Mouse (Mus musculus) midbrain, embryonic 10.5 days (tissue): ENCODE measurements around the gene Fam189b. TPM values are rescaled to one million over a fixed set of nuclear protein-coding genes. Genes with fewer than 3 reads are reported as not detected.
"Not testable (repeated sequence)": the region's sequence is repeated elsewhere in the genome, so short reads cannot be mapped to it uniquely, and the experiment has no call there.

Experiments
- DNase-seq: peaks from one replicate; pipeline ENCODE4 v3.0.0-alpha.2; 2017; ENCODE audit warnings: low spot score
- H3K27ac ChIP-seq: fragments of 300-500 bp; sonication (generic); replicated peaks from 2 replicates; pipeline ENCODE4 v1.5.1; 2016; ENCODE audit warnings: mild to moderate bottlenecking
- H3K27me3 ChIP-seq: fragments of 300-500 bp; sonication (generic); 2 replicates; pipeline ENCODE4 v1.6.1; 2016; ENCODE audit warnings: low read depth, mild to moderate bottlenecking; ENCODE audit not compliant: poor library complexity, severe bottlenecking
- H3K36me3 ChIP-seq: fragments of 300-500 bp; sonication (generic); 2 replicates; pipeline ENCODE4 v1.6.1; 2016; ENCODE audit warnings: mild to moderate bottlenecking, moderate library complexity
- H3K4me1 ChIP-seq: fragments of 300-500 bp; sonication (generic); 2 replicates; pipeline ENCODE4 v1.6.1; 2016
- H3K4me3 ChIP-seq: fragments of 300-500 bp; sonication (generic); 2 replicates; pipeline ENCODE4 v1.5.1; 2016; ENCODE audit warnings: mild to moderate bottlenecking, moderate library complexity
- H3K9me3 ChIP-seq: fragments of 300-500 bp; sonication (generic); replicated peaks from 2 replicates; pipeline ENCODE4 v1.6.1; 2016; ENCODE audit warnings: mild to moderate bottlenecking
- WGBS: fragments of 180-500 bp; shearing (Covaris S2); methylation state at CpG from one replicate; pipeline ENCODE4 v1.1.7; 2016; 5-methylcytosine and 5-hydroxymethylcytosine counted together
- polyA plus RNA-seq: library from polyadenylated mRNA; unstranded; fragments of >200 nt; fragmentation: Nextera tagmentation; extraction: Ambion mirVana; gene quantifications from 2 replicates; pipeline ENCODE4 v1.2.1, GENCODE M21; 2016

The Fam189b gene
- polyA plus RNA-seq, 1 experiment from 2014 or later = 31.0 TPM

GRCm38 (mm10) chr3:89159211-89159610 lies 23.7 kb upstream of the Fam189b start:
- peak overlapping the region; percentile 82 for H3K4me3 ChIP-seq
- H3K4me1 ChIP-seq = peaks cover 34% of the 10 kb centered on the region
- H3K27me3 ChIP-seq = peaks cover 18% of the 10 kb centered on the region
- no peaks in the 10 kb centered on the region for H3K9me3 ChIP-seq
- no peaks in the 10 kb centered on the region for H3K36me3 ChIP-seq
- peak overlapping the region; percentile 82 for H3K27ac ChIP-seq
- WGBS = 2% methylated on average over 13 of the region's 13 CpGs
- peak; percentile 74 for DNase-seq

- peak within 1 kb of the TSS; percentile 82 for H3K4me3 ChIP-seq
- peaks cover 38% of the 10 kb centered on the region for H3K4me1 ChIP-seq
- peak; percentile 82 for DNase-seq
- peaks cover 18% of the 10 kb centered on the region for H3K27me3 ChIP-seq
- WGBS = under 1% methylated on average over 66 of the region's 66 CpGs
- H3K36me3 ChIP-seq = no peaks in the 10 kb centered on the region
- H3K9me3 ChIP-seq = no peaks in the 10 kb centered on the region
- peak within 1 kb of the TSS; percentile 82 for H3K27ac ChIP-seq
Observed at GRCm38 (mm10) chr3:89159616-89160344, 23.2 kb upstream of the Fam189b start, which contains the start of gene Hcn3. Gene Hcn3 (minus strand): TSS chr3:89160196.

GRCm38 (mm10) chr3:89161207-89161606 lies 21.7 kb upstream of the Fam189b start:
- peaks cover 48% of the 10 kb centered on the region for H3K4me1 ChIP-seq
- H3K27ac ChIP-seq, H3K36me3 ChIP-seq, H3K4me3 ChIP-seq, H3K9me3 ChIP-seq, DNase-seq: not testable (repeated sequence)
- peaks cover 18% of the 10 kb centered on the region for H3K27me3 ChIP-seq

- H3K27ac ChIP-seq = no peak overlapping the region
- H3K9me3 ChIP-seq = no peaks in the 10 kb centered on the region
- peaks cover 7% of the 10 kb centered on the region for H3K36me3 ChIP-seq
- peaks cover 53% of the 10 kb centered on the region for H3K4me1 ChIP-seq
- H3K4me3 ChIP-seq = no peak overlapping the region
- no peak for DNase-seq
- WGBS = 88% methylated on average over 4 of the region's 4 CpGs
- H3K27me3 ChIP-seq = peaks cover 18% of the 10 kb centered on the region
Observed at GRCm38 (mm10) chr3:89161786-89162185, 21.2 kb upstream of the Fam189b start.

GRCm38 (mm10) chr3:89163123-89163522 lies 19.8 kb upstream of the Fam189b start:
- H3K27ac ChIP-seq = no peak overlapping the region
- 83% methylated on average over 1 of the region's 1 CpGs for WGBS
- peaks cover 15% of the 10 kb centered on the region for H3K27me3 ChIP-seq
- peaks cover 20% of the 10 kb centered on the region for H3K36me3 ChIP-seq
- H3K4me1 ChIP-seq = peaks cover 52% of the 10 kb centered on the region
- DNase-seq = no peak
- no peak overlapping the region for H3K4me3 ChIP-seq
- no peaks in the 10 kb centered on the region for H3K9me3 ChIP-seq

GRCm38 (mm10) chr3:89163643-89164245 lies 19.2 kb upstream of the Fam189b start:
- H3K36me3 ChIP-seq = peaks cover 26% of the 10 kb centered on the region
- peak overlapping the region; percentile 96 for H3K4me3 ChIP-seq
- no peak for DNase-seq
- peaks cover 9% of the 10 kb centered on the region for H3K27me3 ChIP-seq
- peaks cover 46% of the 10 kb centered on the region for H3K4me1 ChIP-seq
- H3K27ac ChIP-seq = peak overlapping the region; percentile 98
- WGBS = 75% methylated on average over 5 of the region's 5 CpGs
- no peaks in the 10 kb centered on the region for H3K9me3 ChIP-seq

GRCm38 (mm10) chr3:89164506-89165267 lies 18.3 kb upstream of the Fam189b start, which contains the start of gene Clk2:
Gene Clk2 (plus strand): TSS chr3:89164795.
- Histone ChIP-seq H3K27me3 (no peaks in the 10 kb centered on the region), H3K36me3 (peaks cover 36% of the 10 kb centered on the region), H3K27ac (peak within 1 kb of the TSS; percentile 98), H3K9me3 (no peaks in the 10 kb centered on the region), H3K4me1 (peaks cover 36% of the 10 kb centered on the region), H3K4me3 (peak within 1 kb of the TSS; percentile 96)
- DNase-seq = peak; percentile 97
- 1% methylated on average over 79 of the region's 79 CpGs for WGBS

GRCm38 (mm10) chr3:89165268-89165870 lies 17.6 kb upstream of the Fam189b start:
- Histone ChIP-seq H3K4me1 (peaks cover 29% of the 10 kb centered on the region), H3K9me3 (no peaks in the 10 kb centered on the region), H3K27me3 (no peaks in the 10 kb centered on the region), H3K4me3 (peak overlapping the region; percentile 96), H3K27ac (peak overlapping the region; percentile 98), H3K36me3 (peaks cover 43% of the 10 kb centered on the region)
- DNase-seq = no peak
- WGBS = 35% methylated on average over 12 of the region's 12 CpGs

- H3K4me1 ChIP-seq = peaks cover 28% of the 10 kb centered on the region
- 95% methylated on average over 19 of the region's 19 CpGs for WGBS
- no peaks in the 10 kb centered on the region for H3K27me3 ChIP-seq
- no peaks in the 10 kb centered on the region for H3K9me3 ChIP-seq
- no peak for DNase-seq
- H3K27ac ChIP-seq = no peak overlapping the region
- no peak overlapping the region for H3K4me3 ChIP-seq
- peaks cover 58% of the 10 kb centered on the region for H3K36me3 ChIP-seq
Observed at GRCm38 (mm10) chr3:89166945-89167344, 16.0 kb upstream of the Fam189b start.

GRCm38 (mm10) chr3:89174844-89175243 lies 8.1 kb upstream of the Fam189b start:
- WGBS = 95% methylated on average over 11 of the region's 11 CpGs
- peaks cover 81% of the 10 kb centered on the region for H3K36me3 ChIP-seq
- H3K4me1 ChIP-seq = peaks cover 19% of the 10 kb centered on the region
- H3K27me3 ChIP-seq = no peaks in the 10 kb centered on the region
- DNase-seq = no peak
- no peaks in the 10 kb centered on the region for H3K9me3 ChIP-seq
- H3K27ac ChIP-seq = no peak overlapping the region
- H3K4me3 ChIP-seq = no peak overlapping the region

- H3K27ac ChIP-seq = no peak overlapping the region
- H3K27me3 ChIP-seq = no peaks in the 10 kb centered on the region
- no peak for DNase-seq
- no peak overlapping the region for H3K4me3 ChIP-seq
- no peaks in the 10 kb centered on the region for H3K9me3 ChIP-seq
- peaks cover 19% of the 10 kb centered on the region for H3K4me1 ChIP-seq
- H3K36me3 ChIP-seq = peaks cover 81% of the 10 kb centered on the region
- 94% methylated on average over 10 of the region's 10 CpGs for WGBS
Observed at GRCm38 (mm10) chr3:89175544-89175943, 7.4 kb upstream of the Fam189b start.

- Histone ChIP-seq H3K4me3 (peak overlapping the region; percentile 72; the same call in 1 of the 2 replicates), H3K27me3 (no peaks in the 10 kb centered on the region), H3K4me1 (peaks cover 19% of the 10 kb centered on the region), H3K36me3 (peaks cover 81% of the 10 kb centered on the region), H3K27ac (no peak overlapping the region), H3K9me3 (no peaks in the 10 kb centered on the region)
- WGBS = 89% methylated on average over 7 of the region's 7 CpGs
- no peak for DNase-seq
Observed at GRCm38 (mm10) chr3:89176421-89176820, 6.5 kb upstream of the Fam189b start.
